Mouse (Mus musculus) heart, embryonic 11.5 days (tissue): ENCODE data around the gene Rapgef5. TPM values are rescaled to one million over a fixed set of nuclear protein-coding genes. Genes with fewer than 3 reads are reported as not detected.
A peak's percentile ranks its signal among the peaks of the same experiment; 100 is the strongest.

Source experiments
- ATAC-seq: fragments of 200-750 bp; cut with Nextera tagmentation; replicated peaks from 2 replicates; pipeline ENCODE4 v1.8.0; 2017; ENCODE audit warnings: moderate library complexity; ENCODE audit not compliant: insufficient number of reproducible peaks, low FRiP score, low TSS enrichment
- H3K27ac ChIP-seq: fragments of 300-500 bp; sonication (generic); 2 replicates; pipeline ENCODE4 v1.5.1; 2014; ENCODE audit warnings: mild to moderate bottlenecking, low read depth, low read length
- H3K27me3 ChIP-seq: fragments of 300-500 bp; sonication (generic); 2 replicates; pipeline ENCODE4 v1.6.1; 2014; ENCODE audit warnings: mild to moderate bottlenecking, low read length, mixed read lengths; ENCODE audit not compliant: control insufficient read depth, insufficient read depth
- H3K36me3 ChIP-seq: fragments of 300-500 bp; sonication (generic); 2 replicates; pipeline ENCODE4 v1.6.1; 2014; ENCODE audit warnings: mild to moderate bottlenecking, low read length, moderate library complexity, mixed read lengths; ENCODE audit not compliant: control insufficient read depth, insufficient read depth
- H3K4me1 ChIP-seq: fragments of 300-500 bp; sonication (generic); 2 replicates; pipeline ENCODE4 v1.6.1; 2014; ENCODE audit warnings: low read length; ENCODE audit not compliant: control insufficient read depth, insufficient read depth
- H3K4me2 ChIP-seq: fragments of 300-500 bp; sonication (generic); 2 replicates; pipeline ENCODE4 v1.6.1; 2014; ENCODE audit warnings: mild to moderate bottlenecking, moderate library complexity
- H3K4me3 ChIP-seq: fragments of 300-500 bp; sonication (generic); 2 replicates; pipeline ENCODE4 v1.5.1; 2014; ENCODE audit warnings: low read depth, low read length
- H3K9ac ChIP-seq: fragments of 300-500 bp; sonication (generic); 2 replicates; pipeline ENCODE4 v1.6.1; 2014; ENCODE audit warnings: mild to moderate bottlenecking, low read depth, low read length, moderate library complexity
- H3K9me3 ChIP-seq: fragments of 300-500 bp; sonication (generic); replicated peaks from 2 replicates; pipeline ENCODE4 v1.6.1; 2016; ENCODE audit warnings: low read length; ENCODE audit not compliant: control insufficient read depth
- WGBS: fragments of 180-500 bp; shearing (Covaris S2); extraction: QIAGEN DNeasy Blood & Tissue Kit; methylation state at CpG from one replicate; pipeline ENCODE4 v1.1.7; 2014; ENCODE audit not compliant: insufficient replicate concordance; 5-methylcytosine and 5-hydroxymethylcytosine counted together
- polyA plus RNA-seq: library from polyadenylated mRNA; unstranded; fragments of >200 nt; fragmentation: Nextera tagmentation; extraction: Ambion mirVana; gene quantifications from 2 replicates; pipeline ENCODE4 v1.2.1, GENCODE M21; 2014

Rapgef5 gene
- polyA plus RNA-seq, 1 experiment from 2014 or later = 15.7 TPM

DNA sequence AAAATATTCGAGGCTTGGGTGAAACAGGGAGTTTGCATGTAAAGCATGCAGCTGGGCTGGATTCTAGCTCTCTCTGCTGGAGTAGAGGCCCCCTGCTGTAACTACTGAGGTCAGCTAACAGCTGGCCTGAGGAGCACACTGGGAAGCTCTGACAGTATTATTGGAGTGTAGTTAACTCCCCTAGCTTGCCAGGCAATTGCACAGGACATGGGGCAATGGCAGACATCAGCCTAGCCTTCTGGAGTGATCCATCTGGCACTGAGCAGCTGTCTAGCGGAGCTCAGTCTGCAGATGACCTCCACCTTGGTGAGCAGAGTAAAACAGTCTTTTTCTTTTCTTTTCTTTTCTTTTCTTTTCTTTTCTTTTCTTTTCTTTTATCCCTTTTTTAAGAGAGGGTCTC lies 253.9 kb downstream of the Rapgef5 start:
- Histone ChIP-seq H3K9me3 (no peaks in the 10 kb centered on the region), H3K27ac (no peak overlapping the region), H3K27me3 (no peaks in the 10 kb centered on the region), H3K36me3 (no peaks in the 10 kb centered on the region), H3K9ac (no peak overlapping the region), H3K4me3 (no peak overlapping the region), H3K4me1 (no peaks in the 10 kb centered on the region), H3K4me2 (no peak overlapping the region)
- ATAC-seq = no peak
- WGBS = 50% methylated on average over 2 of the region's 2 CpGs

GRCm38 (mm10) chr12:117771156-117771555 lies 254.9 kb downstream of the Rapgef5 start:
- Histone ChIP-seq H3K27ac (no peak overlapping the region), H3K27me3 (no peaks in the 10 kb centered on the region), H3K4me1 (no peaks in the 10 kb centered on the region), H3K36me3 (no peaks in the 10 kb centered on the region), H3K4me3 (no peak overlapping the region), H3K4me2 (no peak overlapping the region), H3K9ac (no peak overlapping the region), H3K9me3 (no peaks in the 10 kb centered on the region)
- WGBS = 79% methylated on average over 4 of the region's 4 CpGs
- ATAC-seq = no peak

DNA sequence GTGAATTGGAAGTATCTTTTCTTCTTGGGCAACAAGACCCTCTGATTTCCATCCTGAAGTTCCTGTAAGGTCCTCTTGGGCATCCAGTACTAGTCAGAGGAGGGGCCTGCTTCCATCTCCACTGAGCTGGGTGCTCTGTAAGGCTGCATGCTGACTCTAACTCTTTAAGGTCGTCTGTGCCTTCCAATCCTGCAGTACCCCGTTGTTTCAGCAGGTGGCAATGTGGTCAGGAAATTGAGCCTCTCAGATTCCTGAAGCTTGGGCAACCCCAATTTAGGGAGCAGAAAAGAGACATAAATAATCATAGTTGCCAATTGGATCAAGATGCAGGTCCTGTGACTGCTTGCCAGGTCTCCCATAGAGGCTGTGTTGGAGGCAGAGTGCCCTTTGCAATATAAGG lies 256.4 kb downstream of the Rapgef5 start:
- H3K27ac ChIP-seq = no peak overlapping the region
- H3K4me2 ChIP-seq = no peak overlapping the region
- no peaks in the 10 kb centered on the region for H3K27me3 ChIP-seq
- ATAC-seq = no peak
- H3K9me3 ChIP-seq = no peaks in the 10 kb centered on the region
- no peak overlapping the region for H3K4me3 ChIP-seq
- no peaks in the 10 kb centered on the region for H3K36me3 ChIP-seq
- H3K4me1 ChIP-seq = no peaks in the 10 kb centered on the region
- H3K9ac ChIP-seq = no peak overlapping the region
- 1% methylated on average over 2 of the region's 2 CpGs for WGBS

DNA sequence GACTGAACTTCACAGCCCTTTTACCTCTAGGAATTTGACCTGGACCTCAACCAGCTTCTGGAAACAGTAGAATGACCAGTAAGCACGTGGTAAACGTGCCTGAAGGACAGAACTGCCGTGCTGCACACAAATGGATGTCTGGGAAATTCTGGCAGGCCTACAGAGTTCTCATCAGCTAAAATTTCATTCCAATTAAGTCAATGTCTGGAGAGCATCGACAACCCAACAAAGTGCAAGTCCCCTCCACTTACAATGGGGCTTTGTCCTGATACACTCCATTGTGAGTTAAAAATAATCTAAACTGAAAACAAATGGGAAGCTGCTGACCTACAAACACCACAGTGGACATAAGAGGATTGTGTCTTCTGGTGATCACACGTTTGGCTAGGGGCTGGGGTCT lies 260.6 kb downstream of the Rapgef5 start:
- H3K27me3 ChIP-seq = no peaks in the 10 kb centered on the region
- H3K27ac ChIP-seq = no peak overlapping the region
- H3K36me3 ChIP-seq = no peaks in the 10 kb centered on the region
- no peaks in the 10 kb centered on the region for H3K9me3 ChIP-seq
- H3K4me2 ChIP-seq = no peak overlapping the region
- no peak for ATAC-seq
- no peaks in the 10 kb centered on the region for H3K4me1 ChIP-seq
- H3K4me3 ChIP-seq = no peak overlapping the region
- 54% methylated on average over 5 of the region's 5 CpGs for WGBS
- H3K9ac ChIP-seq = no peak overlapping the region

DNA sequence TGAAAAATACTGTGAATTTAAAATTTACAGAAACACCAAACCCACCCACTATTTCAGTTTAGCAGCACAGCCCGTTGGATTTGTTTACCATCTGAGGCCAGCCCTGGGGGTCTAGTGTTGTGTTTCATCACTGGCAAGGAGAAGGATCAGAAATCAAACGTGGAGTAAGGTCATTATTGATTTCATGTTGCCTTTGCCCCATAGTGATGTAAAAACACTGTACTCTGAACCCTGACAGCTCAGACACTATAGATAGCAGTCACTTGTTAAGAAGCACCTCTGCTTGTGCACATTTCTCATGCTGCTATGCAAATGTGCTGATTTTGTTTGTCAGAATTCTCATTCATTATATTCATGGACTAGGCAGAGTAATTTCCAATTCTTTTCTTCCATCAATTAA lies 265.1 kb downstream of the Rapgef5 start:
- no peaks in the 10 kb centered on the region for H3K4me1 ChIP-seq
- H3K9me3 ChIP-seq = no peaks in the 10 kb centered on the region
- no peaks in the 10 kb centered on the region for H3K27me3 ChIP-seq
- H3K36me3 ChIP-seq = no peaks in the 10 kb centered on the region
- 34% methylated on average over 2 of the region's 2 CpGs for WGBS
- H3K4me2 ChIP-seq = no peak overlapping the region
- H3K9ac ChIP-seq = no peak overlapping the region
- H3K27ac ChIP-seq = no peak overlapping the region
- ATAC-seq = no peak
- no peak overlapping the region for H3K4me3 ChIP-seq

DNA sequence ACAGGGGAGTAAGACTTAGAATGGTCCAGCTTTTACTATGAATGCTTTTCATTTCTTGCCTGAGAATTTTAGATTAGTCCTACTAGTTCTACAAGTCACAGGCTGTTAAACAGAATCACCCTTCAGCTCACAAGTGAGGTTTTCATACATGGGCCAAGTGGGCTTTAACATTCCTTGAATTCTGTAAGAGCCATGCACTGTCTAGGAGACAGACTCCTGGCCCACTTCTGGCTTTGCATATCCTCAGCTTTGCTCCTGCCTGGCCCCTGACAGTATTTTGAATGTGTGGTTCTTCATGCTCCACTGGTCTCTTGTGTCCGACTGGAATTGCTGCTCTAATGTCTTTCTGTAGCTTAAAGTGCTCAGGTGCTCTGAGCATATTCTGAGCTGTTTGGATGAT lies 267.1 kb downstream of the Rapgef5 start:
- no peak overlapping the region for H3K4me2 ChIP-seq
- H3K36me3 ChIP-seq = no peaks in the 10 kb centered on the region
- H3K4me1 ChIP-seq = no peaks in the 10 kb centered on the region
- no peak overlapping the region for H3K27ac ChIP-seq
- H3K4me3 ChIP-seq = no peak overlapping the region
- no peaks in the 10 kb centered on the region for H3K9me3 ChIP-seq
- WGBS = 66% methylated on average over 1 of the region's 1 CpGs
- H3K9ac ChIP-seq = no peak overlapping the region
- peaks cover 2% of the 10 kb centered on the region; the same call in 1 of the 2 replicates for H3K27me3 ChIP-seq
- ATAC-seq = no peak

GRCm38 (mm10) chr12:117786621-117787020 lies 270.3 kb downstream of the Rapgef5 start:
- no peak for ATAC-seq
- Histone ChIP-seq H3K4me1 (no peaks in the 10 kb centered on the region), H3K9me3 (no peaks in the 10 kb centered on the region), H3K27ac (no peak overlapping the region), H3K9ac (no peak overlapping the region), H3K4me3 (no peak overlapping the region), H3K27me3 (peaks cover 2% of the 10 kb centered on the region; the same call in 1 of the 2 replicates), H3K4me2 (no peak overlapping the region), H3K36me3 (no peaks in the 10 kb centered on the region)
- WGBS = 36% methylated on average over 6 of the region's 6 CpGs

DNA sequence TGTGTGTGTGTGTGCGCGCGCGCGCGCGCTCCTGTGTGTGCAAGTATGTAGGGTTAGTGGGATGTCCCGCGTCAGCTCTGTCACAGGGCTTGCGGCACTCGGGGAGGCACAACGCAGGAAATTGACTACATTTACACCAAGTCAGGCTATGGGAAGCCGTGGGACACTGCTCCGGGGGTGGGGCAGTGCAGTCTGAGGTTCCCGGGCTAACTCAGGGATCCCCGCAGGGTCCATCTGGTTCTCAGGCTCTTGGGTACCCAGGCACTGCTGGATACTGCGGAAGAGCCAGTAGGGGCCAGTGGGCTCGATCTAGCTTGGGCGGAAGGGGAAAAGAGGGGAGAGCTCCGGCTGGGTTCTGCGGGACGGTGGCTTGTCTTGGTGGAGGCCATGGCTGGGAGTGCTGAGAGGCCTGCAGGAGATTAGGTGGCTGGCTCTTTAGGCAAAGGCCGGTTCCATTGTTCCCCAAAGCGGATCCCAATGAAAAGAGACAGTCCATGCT lies 272.3 kb downstream of the Rapgef5 start:
- Histone ChIP-seq H3K9me3 (no peaks in the 10 kb centered on the region), H3K36me3 (no peaks in the 10 kb centered on the region), H3K4me1 (no peaks in the 10 kb centered on the region), H3K4me3 (peak overlapping the region; percentile 29), H3K9ac (peak overlapping the region; percentile 62), H3K4me2 (peak overlapping the region; percentile 62), H3K27me3 (peaks cover 2% of the 10 kb centered on the region; the same call in 1 of the 2 replicates), H3K27ac (no peak overlapping the region)
- 8% methylated on average over 24 of the region's 24 CpGs for WGBS
- ATAC-seq = peak; percentile 7; the same call in 1 of the 2 replicates

- 29% methylated on average over 7 of the region's 7 CpGs for WGBS
- no peaks in the 10 kb centered on the region for H3K36me3 ChIP-seq
- ATAC-seq = no peak
- no peak overlapping the region for H3K4me3 ChIP-seq
- peak overlapping the region; percentile 62 for H3K4me2 ChIP-seq
- H3K27me3 ChIP-seq = peaks cover 2% of the 10 kb centered on the region; the same call in 1 of the 2 replicates
- no peaks in the 10 kb centered on the region for H3K9me3 ChIP-seq
- no peak overlapping the region for H3K9ac ChIP-seq
- H3K27ac ChIP-seq = no peak overlapping the region
- H3K4me1 ChIP-seq = no peaks in the 10 kb centered on the region
Observed at GRCm38 (mm10) chr12:117789017-117789416, 272.7 kb downstream of the Rapgef5 start.
